Mouse (Mus musculus): ENCODE measurements around the gene 4833420G17Rik. TPM values are rescaled to one million over a fixed set of nuclear protein-coding genes. Genes with fewer than 3 reads are reported as not detected.

Gene 4833420G17Rik
- total RNA-seq (2014; rRNA removed) = 78.5 and 89.9 TPM in 2 replicates
- 58.0 and 63.6 TPM in 2 replicates for polyA plus RNA-seq (2015; fragmentation: Nextera tagmentation; extraction: Ambion mirVana)

- H3K4me2 ChIP-seq (ENCODE audit: low read depth) = peak within 1 kb of the TSS; percentile 70
- peaks cover 23% of the 10 kb centered on the region for H3K36me3 ChIP-seq (ENCODE audit: insufficient read depth)
- H3K4me3 ChIP-seq (ENCODE audit: low read depth, low read length) = peak within 1 kb of the TSS; percentile 90
- DNase-seq (peak; percentile 93), ATAC-seq (peak; percentile 100)
- no peaks in the 10 kb centered on the region for H3K27me3 ChIP-seq (ENCODE audit: insufficient read depth, low read length)
- WGBS = 1% methylated on average over 57 of the region's 57 CpGs
- H3K9me3 ChIP-seq (ENCODE audit: low read length) = no peaks in the 10 kb centered on the region
- H3K27ac ChIP-seq (ENCODE audit: low read depth, low read length) = peak within 1 kb of the TSS; percentile 89
- no peak for TF ChIP-seq CTCF (IDR thresholded peaks at IDR 0.05; ENCODE audit: low read depth)
- H3K4me1 ChIP-seq (ENCODE audit: insufficient read depth) = peaks cover 12% of the 10 kb centered on the region
- H3K9ac ChIP-seq = peak within 1 kb of the TSS; percentile 64
Observed at GRCm38 (mm10) chr13:119462596-119463560, at the start of gene 4833420G17Rik. TSS of gene 4833420G17Rik (plus strand) at chr13:119462768.

GRCm38 (mm10) chr13:119413026-119413425, 49.5 kb upstream of the 4833420G17Rik start:
- Histone ChIP-seq H3K36me3 (ENCODE audit: insufficient read depth) (no peaks in the 10 kb centered on the region), H3K9ac (no peak overlapping the region), H3K4me2 (ENCODE audit: low read depth) (no peak overlapping the region), H3K9me3 (ENCODE audit: low read length) (no peaks in the 10 kb centered on the region), H3K4me3 (ENCODE audit: low read depth, low read length) (no peak overlapping the region), H3K27ac (ENCODE audit: low read depth, low read length) (no peak overlapping the region), H3K27me3 (ENCODE audit: insufficient read depth, low read length) (no peaks in the 10 kb centered on the region), H3K4me1 (ENCODE audit: insufficient read depth) (0 out of 2 replicates have a peak, but pooled peaks cover 2% of the 10 kb centered on the region)
- 43% methylated on average over 2 of the region's 2 CpGs for WGBS
- DNase-seq (no peak), ATAC-seq (no peak)
- no peak for TF ChIP-seq CTCF (IDR thresholded peaks at IDR 0.05; ENCODE audit: low read depth)

- Histone ChIP-seq H3K4me3 (ENCODE audit: low read depth, low read length) (no peak overlapping the region), H3K36me3 (ENCODE audit: insufficient read depth) (no peaks in the 10 kb centered on the region), H3K27me3 (ENCODE audit: insufficient read depth, low read length) (no peaks in the 10 kb centered on the region), H3K4me2 (ENCODE audit: low read depth) (no peak overlapping the region), H3K9ac (no peak overlapping the region), H3K9me3 (ENCODE audit: low read length) (no peaks in the 10 kb centered on the region), H3K4me1 (ENCODE audit: insufficient read depth) (no peaks in the 10 kb centered on the region), H3K27ac (ENCODE audit: low read depth, low read length) (no peak overlapping the region)
- TF ChIP-seq CTCF (IDR thresholded peaks at IDR 0.05; ENCODE audit: low read depth) = no peak
- DNase-seq = no peak
- ATAC-seq = no peak
- 89% methylated on average over 3 of the region's 3 CpGs for WGBS
Observed at GRCm38 (mm10) chr13:119418479-119418878, 44.1 kb upstream of the 4833420G17Rik start.

GRCm38 (mm10) chr13:119430164-119430563, 32.4 kb upstream of the 4833420G17Rik start:
- H3K27ac ChIP-seq (ENCODE audit: low read depth, low read length) = peak overlapping the region; percentile 94
- peaks cover 17% of the 10 kb centered on the region for H3K4me1 ChIP-seq (ENCODE audit: insufficient read depth)
- no peaks in the 10 kb centered on the region for H3K27me3 ChIP-seq (ENCODE audit: insufficient read depth, low read length)
- ATAC-seq = peak; percentile 29; the same call in 1 of the 2 replicates
- WGBS = 9% methylated on average over 8 of the region's 8 CpGs
- H3K36me3 ChIP-seq (ENCODE audit: insufficient read depth) = 0 out of 2 replicates have a peak, but pooled peaks cover 4% of the 10 kb centered on the region
- TF ChIP-seq CTCF (IDR thresholded peaks at IDR 0.05; ENCODE audit: low read depth) = no peak
- DNase-seq = peak; percentile 40
- H3K9ac ChIP-seq = peak overlapping the region; percentile 93; the same call in 1 of the 2 replicates
- peak overlapping the region; percentile 81 for H3K4me2 ChIP-seq (ENCODE audit: low read depth)
- H3K9me3 ChIP-seq (ENCODE audit: low read length) = no peaks in the 10 kb centered on the region
- peak overlapping the region; percentile 78 for H3K4me3 ChIP-seq (ENCODE audit: low read depth, low read length)

- Histone ChIP-seq H3K4me2 (ENCODE audit: low read depth) (no peak overlapping the region), H3K36me3 (ENCODE audit: insufficient read depth) (peaks cover 12% of the 10 kb centered on the region), H3K4me3 (ENCODE audit: low read depth, low read length) (no peak overlapping the region), H3K4me1 (ENCODE audit: insufficient read depth) (peaks cover 17% of the 10 kb centered on the region), H3K27ac (ENCODE audit: low read depth, low read length) (no peak overlapping the region), H3K9ac (0 out of 2 replicates have a peak overlapping the region, but pooled peaks have one; percentile 18), H3K9me3 (ENCODE audit: low read length) (no peaks in the 10 kb centered on the region), H3K27me3 (ENCODE audit: insufficient read depth, low read length) (no peaks in the 10 kb centered on the region)
- 58% methylated on average over 1 of the region's 1 CpGs for WGBS
- DNase-seq (no peak), ATAC-seq (no peak)
- TF ChIP-seq CTCF (IDR thresholded peaks at IDR 0.05; ENCODE audit: low read depth) = no peak
Observed at GRCm38 (mm10) chr13:119432041-119432440, 30.5 kb upstream of the 4833420G17Rik start.

GRCm38 (mm10) chr13:119434359-119434758, 28.2 kb upstream of the 4833420G17Rik start:
- Histone ChIP-seq H3K27ac (ENCODE audit: low read depth, low read length) (no peak overlapping the region), H3K4me3 (ENCODE audit: low read depth, low read length) (no peak overlapping the region)
- 87% methylated on average over 7 of the region's 7 CpGs for WGBS

GRCm38 (mm10) chr13:119442244-119442643, 20.3 kb upstream of the 4833420G17Rik start:
- Histone ChIP-seq H3K4me2 (ENCODE audit: low read depth) (no peak overlapping the region), H3K9me3 (ENCODE audit: low read length) (no peaks in the 10 kb centered on the region), H3K4me3 (ENCODE audit: low read depth, low read length) (no peak overlapping the region), H3K27me3 (ENCODE audit: insufficient read depth, low read length) (no peaks in the 10 kb centered on the region), H3K36me3 (ENCODE audit: insufficient read depth) (peaks cover 47% of the 10 kb centered on the region), H3K9ac (no peak overlapping the region), H3K4me1 (ENCODE audit: insufficient read depth) (no peaks in the 10 kb centered on the region), H3K27ac (ENCODE audit: low read depth, low read length) (no peak overlapping the region)
- DNase-seq (no peak), ATAC-seq (no peak)
- WGBS = 93% methylated on average over 1 of the region's 1 CpGs
- TF ChIP-seq CTCF (IDR thresholded peaks at IDR 0.05; ENCODE audit: low read depth) = no peak

More at GRCm38 (mm10) chr13:119434359-119434758, 28.2 kb upstream of the 4833420G17Rik start:
- ATAC-seq (no peak), DNase-seq (no peak)
- TF ChIP-seq CTCF (IDR thresholded peaks at IDR 0.05; ENCODE audit: low read depth) = no peak
- Histone ChIP-seq H3K36me3 (ENCODE audit: insufficient read depth) (peaks cover 22% of the 10 kb centered on the region), H3K9me3 (ENCODE audit: low read length) (no peaks in the 10 kb centered on the region), H3K4me2 (ENCODE audit: low read depth) (no peak overlapping the region), H3K27me3 (ENCODE audit: insufficient read depth, low read length) (no peaks in the 10 kb centered on the region), H3K4me1 (ENCODE audit: insufficient read depth) (peaks cover 17% of the 10 kb centered on the region), H3K9ac (no peak overlapping the region)
